Mouse (Mus musculus): Measurements from ENCODE around the gene Ap1m2.
"Not testable (repeated sequence)": the region's sequence is repeated elsewhere in the genome, so short reads cannot be mapped to it uniquely, and the experiment has no call there.

The Ap1m2 gene

DNA sequence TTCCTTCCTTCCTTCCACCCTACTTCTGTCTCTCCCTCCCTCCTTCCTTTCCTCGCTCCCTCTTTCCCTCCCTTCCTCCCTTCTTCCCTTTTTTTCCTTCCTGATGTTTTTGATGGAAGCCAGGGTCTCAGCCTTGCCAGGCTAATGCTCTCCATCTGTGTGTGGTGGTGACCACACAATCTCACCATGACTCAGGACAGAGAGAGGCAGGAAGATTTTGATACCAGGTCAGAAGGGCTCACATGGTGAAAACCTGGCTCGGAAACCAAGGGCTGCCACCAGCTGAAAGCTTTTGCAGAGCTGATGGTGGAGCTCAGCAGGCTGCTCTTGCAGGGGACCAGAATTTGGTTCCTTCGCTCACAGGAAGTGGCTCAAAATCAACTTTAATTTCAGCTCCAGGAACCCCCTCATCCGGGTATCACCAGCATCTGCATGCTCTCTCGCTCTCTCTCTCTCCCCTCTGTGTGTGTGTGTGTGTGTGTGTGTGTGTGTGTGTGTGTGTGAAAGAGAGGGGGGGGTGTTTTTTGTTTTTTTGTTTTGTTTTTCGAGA, 51.6 kb downstream of the Ap1m2 start:
- DNase-seq (ENCODE audit: low spot score in 2 of 2) = no peak

DNA sequence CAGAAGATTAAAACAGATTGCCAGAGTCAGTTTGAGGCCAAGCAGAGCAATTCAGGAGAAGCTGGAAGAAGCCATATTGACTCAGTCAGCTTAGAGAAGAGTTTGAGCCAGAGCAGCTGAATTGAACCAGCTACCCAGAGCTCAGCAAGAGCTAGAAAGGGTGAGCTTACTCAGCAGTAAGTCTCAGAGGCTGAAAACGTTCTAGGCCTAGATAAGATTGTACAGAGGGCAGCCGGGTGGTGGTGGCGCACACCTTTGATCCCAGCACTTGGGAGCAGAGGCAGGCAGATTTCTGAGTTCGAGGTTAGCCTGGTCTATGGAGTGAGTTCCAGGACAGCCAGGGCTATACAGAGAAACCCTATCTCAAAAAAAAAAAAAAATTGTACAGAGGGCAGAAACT, 55.8 kb downstream of the Ap1m2 start:
- not testable (repeated sequence) for DNase-seq (ENCODE audit: low spot score in 2 of 2)

DNA sequence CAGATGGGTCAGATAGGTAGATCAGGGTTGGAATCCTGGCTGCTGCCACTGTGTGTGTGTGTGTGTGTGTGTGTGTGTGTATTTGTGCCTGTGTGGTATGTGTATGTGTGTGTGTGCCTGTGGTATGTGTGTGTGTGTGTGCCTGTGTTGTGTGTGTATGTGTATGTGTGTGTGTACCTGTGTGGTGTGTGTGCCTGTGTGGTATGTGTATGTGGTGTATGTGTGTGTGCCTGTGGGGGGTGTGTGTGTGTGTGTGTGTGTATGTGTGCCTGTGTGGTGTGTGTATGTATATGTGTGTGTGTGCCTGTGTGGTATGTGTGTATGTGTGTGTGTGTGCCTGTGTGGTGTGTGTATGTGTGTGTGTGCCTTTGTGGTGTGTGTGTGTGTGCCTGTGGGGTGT, 57.4 kb downstream of the Ap1m2 start:
- no peak for DNase-seq (ENCODE audit: low spot score in 2 of 2)

DNA sequence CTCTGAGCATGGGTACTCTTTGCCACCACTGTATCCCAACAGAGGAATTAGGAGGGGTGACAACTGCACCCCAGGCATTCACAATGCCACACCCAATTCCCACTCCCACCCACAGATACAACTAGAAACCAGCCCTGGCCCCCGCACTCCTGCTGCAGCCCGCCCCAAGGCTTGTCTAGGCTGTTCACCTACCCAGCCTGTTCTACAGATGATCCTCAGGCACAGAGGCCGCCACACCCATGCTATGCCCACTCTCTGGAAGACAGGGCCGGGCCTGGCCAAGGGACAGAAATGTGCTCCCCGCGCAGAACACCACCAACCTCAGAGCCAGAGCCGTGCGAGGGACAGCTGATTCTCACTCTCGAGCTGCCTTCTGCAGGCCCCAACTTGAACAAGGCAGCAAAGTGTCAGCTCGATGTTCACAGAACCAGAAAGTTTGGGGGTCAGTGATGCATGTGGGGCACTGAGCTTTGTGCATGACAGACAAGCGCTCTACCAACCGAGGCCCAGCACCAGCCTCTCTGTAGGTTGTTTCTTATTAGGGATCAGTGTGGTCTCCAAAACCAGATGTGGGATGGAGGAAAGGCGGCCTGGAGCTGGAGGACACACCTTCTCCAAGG, 60.9 kb downstream of the Ap1m2 start:
- no peak for DNase-seq (ENCODE audit: low spot score in 2 of 2)

DNA sequence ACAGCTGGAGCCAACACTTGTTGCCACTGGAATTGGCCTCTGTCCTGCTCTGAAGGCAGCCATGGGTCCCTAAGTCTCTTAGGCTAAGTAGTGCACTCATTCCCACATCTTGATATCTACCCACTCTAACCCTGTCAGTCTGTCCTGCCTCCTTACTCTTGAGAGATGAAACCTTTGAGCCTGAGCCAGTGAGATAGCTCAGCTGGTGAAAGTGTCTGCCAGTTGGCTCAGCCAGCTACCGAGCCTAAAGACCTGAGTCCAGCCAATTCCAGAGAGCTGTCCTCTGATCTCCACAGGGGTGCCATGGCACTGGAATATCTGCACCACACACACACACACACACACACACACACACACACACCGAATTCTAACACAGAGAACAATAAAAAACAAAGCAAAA, 61.6 kb downstream of the Ap1m2 start:
- DNase-seq (ENCODE audit: low spot score in 2 of 2) = no peak

DNA sequence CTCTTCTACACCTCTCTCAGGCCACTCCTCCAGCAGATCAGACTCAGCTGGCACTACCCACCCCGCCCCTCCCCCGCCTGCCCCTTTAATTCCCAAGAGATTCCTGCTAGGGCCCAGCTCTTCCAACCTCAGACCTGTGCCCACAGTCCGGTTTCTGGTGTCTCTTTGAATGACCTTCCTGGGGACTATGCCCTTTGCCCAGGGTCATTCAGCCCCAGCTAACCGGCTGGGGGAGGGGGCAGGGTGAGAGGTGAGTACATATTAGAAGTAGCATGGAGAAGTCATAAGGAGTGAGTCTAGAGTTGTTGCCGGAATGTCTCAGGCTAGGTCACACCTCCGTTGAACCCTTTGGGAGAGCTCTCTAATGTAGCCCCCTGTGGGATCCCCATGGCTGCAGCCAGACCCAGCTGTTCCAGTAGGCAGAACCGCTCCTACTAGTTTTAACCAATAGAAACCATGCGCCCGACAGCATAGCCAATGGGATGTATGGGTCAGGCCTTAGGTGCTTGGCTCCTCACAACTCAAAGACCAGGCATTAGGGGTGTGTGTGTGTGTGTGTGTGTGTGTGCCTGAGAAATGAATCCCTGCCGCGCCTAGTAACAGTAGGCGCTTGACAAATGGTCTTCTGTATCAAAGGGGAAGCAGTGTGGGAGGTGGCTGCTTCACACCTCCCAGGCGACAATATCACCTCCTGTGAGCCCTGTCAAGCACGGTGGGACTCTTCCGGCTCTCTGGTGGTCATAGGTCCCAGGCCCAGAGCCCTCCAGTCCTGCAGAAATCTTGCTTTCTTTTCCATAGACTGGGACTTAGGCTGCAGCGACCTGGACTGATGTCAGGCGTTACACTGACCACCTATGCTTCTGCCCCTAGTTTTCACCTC, 62.3 kb downstream of the Ap1m2 start:
- no peak for DNase-seq (ENCODE audit: low spot score in 2 of 2)

DNA sequence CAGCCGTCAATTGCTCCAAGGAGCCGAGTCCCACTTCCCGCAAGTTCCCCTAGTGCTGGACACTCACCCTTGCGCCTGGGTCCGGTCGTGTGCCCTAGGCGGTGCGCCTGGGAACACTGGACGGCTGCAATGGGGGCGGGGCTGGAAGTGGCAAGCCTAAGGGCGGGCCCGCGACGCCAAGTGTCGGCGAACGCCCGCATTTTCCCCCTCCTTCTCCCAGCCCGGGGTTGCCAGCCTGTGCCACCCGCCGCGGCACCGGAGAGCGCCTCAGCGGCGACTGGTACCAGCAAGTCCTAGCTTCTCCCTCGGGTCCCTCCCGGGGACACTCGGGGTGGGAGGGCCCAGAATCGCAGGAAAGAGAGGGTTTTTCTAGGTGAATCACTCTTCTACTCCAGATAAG, 63.8 kb downstream of the Ap1m2 start, which contains the start of gene S1pr5:
S1pr5 (minus strand) TSS at position 118 of the 400 bp plus-strand sequence.
- DNase-seq (ENCODE audit: low spot score in 2 of 2) = no peak

DNA sequence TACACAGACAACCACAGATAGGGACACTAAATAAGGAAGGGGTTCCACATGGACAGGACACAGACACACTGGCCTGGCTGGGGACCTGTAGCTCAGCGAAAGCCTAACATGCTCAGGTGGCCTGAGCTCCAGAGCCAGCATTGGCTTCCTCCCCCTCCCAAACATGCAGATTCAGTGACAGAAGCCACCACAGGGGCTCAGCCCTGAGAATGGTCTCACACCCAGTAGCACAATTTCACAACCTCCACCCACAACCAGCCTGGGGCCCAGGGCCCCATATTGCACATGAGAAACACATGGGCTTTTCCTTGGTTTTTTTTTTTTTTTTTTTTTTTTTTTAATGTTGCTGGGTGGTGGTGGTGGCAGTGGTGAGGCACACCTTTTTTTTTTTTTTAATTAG, 65.8 kb downstream of the Ap1m2 start:
- DNase-seq (ENCODE audit: low spot score in 2 of 2) = no peak

DNA sequence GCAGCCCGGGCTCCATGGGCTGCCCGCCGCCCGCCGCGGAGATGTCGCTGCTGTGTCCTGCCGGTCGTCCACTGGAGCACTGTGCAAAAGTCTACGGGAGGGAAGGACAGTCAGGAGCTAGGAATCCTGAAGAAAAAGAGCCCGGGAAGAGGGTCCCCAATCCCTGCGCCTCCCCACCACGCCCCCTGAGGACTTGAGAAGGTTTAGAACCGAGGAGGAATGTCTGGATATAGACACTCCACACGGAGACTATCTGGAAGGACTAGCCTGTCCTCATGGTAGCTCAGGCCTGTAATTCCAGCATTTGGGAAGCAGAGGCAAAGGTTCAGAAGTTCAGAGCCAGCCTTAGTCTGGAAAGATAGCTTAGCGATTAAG, 67.0 kb downstream of the Ap1m2 start:
- no peak for DNase-seq (ENCODE audit: low spot score in 2 of 2)

DNA sequence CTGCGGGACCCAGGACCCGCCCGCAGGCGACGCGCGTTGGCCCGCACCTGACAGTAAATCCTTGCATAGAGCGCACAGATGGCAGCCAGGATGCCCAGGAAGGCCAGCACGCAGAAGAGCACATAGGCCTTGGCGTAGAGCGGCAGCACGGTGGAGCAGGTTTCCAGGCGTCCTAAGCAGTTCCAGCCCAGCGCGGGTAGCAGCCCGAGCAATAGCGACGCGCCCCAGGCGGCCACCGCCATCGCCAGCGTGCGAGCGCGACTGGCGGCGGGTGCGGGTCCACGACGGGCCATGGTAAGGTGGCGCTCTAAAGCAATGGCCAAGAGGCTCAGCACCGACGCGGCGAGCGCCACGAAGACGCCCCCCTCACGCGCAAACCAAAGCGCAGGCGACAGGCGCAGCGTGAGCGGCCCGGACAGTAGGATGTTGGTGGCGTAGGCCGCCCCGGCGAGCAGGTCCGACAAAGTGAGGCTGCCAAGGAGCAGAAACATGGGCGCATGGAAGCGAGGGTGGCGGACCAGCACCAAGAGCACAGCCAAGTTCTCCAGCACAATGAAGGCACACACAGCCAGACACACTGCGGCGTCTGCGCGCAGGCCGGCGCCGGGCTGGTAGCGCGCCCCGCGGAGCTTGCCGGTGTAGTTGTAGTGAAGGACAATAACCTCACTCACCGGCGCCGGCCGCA, 67.6 kb downstream of the Ap1m2 start:
- DNase-seq (ENCODE audit: low spot score in 2 of 2) = peak; percentile 44
